Mouse (Mus musculus) heart, embryonic 11.5 days (tissue): Measurements from ENCODE around the gene Nup153. TPM values are rescaled to one million over a fixed set of nuclear protein-coding genes. Genes with fewer than 3 reads are reported as not detected.

ENCODE experiments used
- ATAC-seq: fragments of 200-750 bp; cut with Nextera tagmentation; replicated peaks from 2 replicates; pipeline ENCODE4 v1.8.0; 2017; ENCODE audit warnings: moderate library complexity; ENCODE audit not compliant: insufficient number of reproducible peaks, low FRiP score, low TSS enrichment
- H3K27ac ChIP-seq: fragments of 300-500 bp; sonication (generic); 2 replicates; pipeline ENCODE4 v1.5.1; 2014; ENCODE audit warnings: mild to moderate bottlenecking, low read depth, low read length
- H3K27me3 ChIP-seq: fragments of 300-500 bp; sonication (generic); 2 replicates; pipeline ENCODE4 v1.6.1; 2014; ENCODE audit warnings: mild to moderate bottlenecking, low read length, mixed read lengths; ENCODE audit not compliant: control insufficient read depth, insufficient read depth
- H3K36me3 ChIP-seq: fragments of 300-500 bp; sonication (generic); 2 replicates; pipeline ENCODE4 v1.6.1; 2014; ENCODE audit warnings: mild to moderate bottlenecking, low read length, moderate library complexity, mixed read lengths; ENCODE audit not compliant: control insufficient read depth, insufficient read depth
- H3K4me1 ChIP-seq: fragments of 300-500 bp; sonication (generic); 2 replicates; pipeline ENCODE4 v1.6.1; 2014; ENCODE audit warnings: low read length; ENCODE audit not compliant: control insufficient read depth, insufficient read depth
- H3K4me2 ChIP-seq: fragments of 300-500 bp; sonication (generic); 2 replicates; pipeline ENCODE4 v1.6.1; 2014; ENCODE audit warnings: mild to moderate bottlenecking, moderate library complexity
- H3K4me3 ChIP-seq: fragments of 300-500 bp; sonication (generic); 2 replicates; pipeline ENCODE4 v1.5.1; 2014; ENCODE audit warnings: low read depth, low read length
- H3K9ac ChIP-seq: fragments of 300-500 bp; sonication (generic); 2 replicates; pipeline ENCODE4 v1.6.1; 2014; ENCODE audit warnings: mild to moderate bottlenecking, low read depth, low read length, moderate library complexity
- H3K9me3 ChIP-seq: fragments of 300-500 bp; sonication (generic); replicated peaks from 2 replicates; pipeline ENCODE4 v1.6.1; 2016; ENCODE audit warnings: low read length; ENCODE audit not compliant: control insufficient read depth
- WGBS: fragments of 180-500 bp; shearing (Covaris S2); extraction: QIAGEN DNeasy Blood & Tissue Kit; methylation state at CpG from one replicate; pipeline ENCODE4 v1.1.7; 2014; ENCODE audit not compliant: insufficient replicate concordance; 5-methylcytosine and 5-hydroxymethylcytosine counted together
- polyA plus RNA-seq: library from polyadenylated mRNA; unstranded; fragments of >200 nt; fragmentation: Nextera tagmentation; extraction: Ambion mirVana; gene quantifications from 2 replicates; pipeline ENCODE4 v1.2.1, GENCODE M21; 2014

Nup153 gene
- polyA plus RNA-seq, 1 experiment from 2014 or later: 24.5 TPM

- no peak overlapping the region for H3K4me2 ChIP-seq
- 85% methylated on average over 7 of the region's 7 CpGs for WGBS
- H3K4me3 ChIP-seq: no peak overlapping the region
- no peaks in the 10 kb centered on the region for H3K4me1 ChIP-seq
- H3K9me3 ChIP-seq: no peaks in the 10 kb centered on the region
- ATAC-seq: no peak
- no peak overlapping the region for H3K27ac ChIP-seq
- peaks cover 8% of the 10 kb centered on the region; the same call in 1 of the 2 replicates for H3K36me3 ChIP-seq
- no peak overlapping the region for H3K9ac ChIP-seq
- H3K27me3 ChIP-seq: no peaks in the 10 kb centered on the region
Measured at GRCm38 (mm10) chr13:46652671-46653070, 75.1 kb downstream of the Nup153 start.

- no peak for ATAC-seq
- Histone ChIP-seq H3K4me3 (no peak overlapping the region), H3K4me1 (no peaks in the 10 kb centered on the region), H3K4me2 (no peak overlapping the region), H3K36me3 (peaks cover 8% of the 10 kb centered on the region; the same call in 1 of the 2 replicates), H3K27ac (no peak overlapping the region), H3K9ac (no peak overlapping the region), H3K27me3 (no peaks in the 10 kb centered on the region), H3K9me3 (no peaks in the 10 kb centered on the region)
- WGBS: 80% methylated on average over 7 of the region's 7 CpGs
Measured at GRCm38 (mm10) chr13:46651853-46652252, 75.9 kb downstream of the Nup153 start.

- no peak overlapping the region for H3K4me2 ChIP-seq
- H3K4me1 ChIP-seq: no peaks in the 10 kb centered on the region
- peaks cover 7% of the 10 kb centered on the region; the same call in 1 of the 2 replicates for H3K9me3 ChIP-seq
- ATAC-seq: no peak
- no peak overlapping the region for H3K27ac ChIP-seq
- H3K9ac ChIP-seq: no peak overlapping the region
- H3K36me3 ChIP-seq: peaks cover 16% of the 10 kb centered on the region
- no peak overlapping the region for H3K4me3 ChIP-seq
- H3K27me3 ChIP-seq: no peaks in the 10 kb centered on the region
- 82% methylated on average over 6 of the region's 6 CpGs for WGBS
Measured at GRCm38 (mm10) chr13:46645476-46645875, 82.3 kb downstream of the Nup153 start.

DNA sequence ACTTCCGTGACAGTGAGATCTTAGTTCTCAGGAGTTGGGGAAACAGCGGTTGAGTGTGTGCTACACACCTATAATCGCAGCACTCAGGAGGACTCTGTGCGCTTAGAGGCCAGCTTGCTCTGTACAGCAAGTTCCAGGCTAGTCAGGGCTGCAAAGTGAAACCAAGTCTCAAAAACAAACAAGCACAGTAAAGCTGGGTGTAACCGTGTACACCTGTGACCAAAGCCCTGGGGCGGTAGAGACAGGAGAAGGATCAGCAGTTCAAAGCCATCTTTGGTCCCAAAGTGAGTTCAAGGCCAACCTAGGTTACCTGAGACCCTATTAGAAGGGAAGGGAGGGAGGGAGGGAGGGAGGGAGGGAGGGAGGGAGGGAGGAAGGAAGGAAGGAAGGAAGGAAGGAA lies 83.6 kb downstream of the Nup153 start:
- no peak overlapping the region for H3K27ac ChIP-seq
- no peak overlapping the region for H3K4me3 ChIP-seq
- H3K9me3 ChIP-seq: peaks cover 7% of the 10 kb centered on the region; the same call in 1 of the 2 replicates
- no peaks in the 10 kb centered on the region for H3K27me3 ChIP-seq
- no peak overlapping the region for H3K4me2 ChIP-seq
- 86% methylated on average over 6 of the region's 6 CpGs for WGBS
- no peaks in the 10 kb centered on the region for H3K4me1 ChIP-seq
- H3K9ac ChIP-seq: no peak overlapping the region
- no peak for ATAC-seq
- peaks cover 24% of the 10 kb centered on the region for H3K36me3 ChIP-seq

- Histone ChIP-seq H3K9ac (no peak overlapping the region), H3K4me3 (no peak overlapping the region), H3K9me3 (peaks cover 7% of the 10 kb centered on the region; the same call in 1 of the 2 replicates), H3K36me3 (peaks cover 30% of the 10 kb centered on the region), H3K27ac (no peak overlapping the region), H3K4me2 (no peak overlapping the region), H3K27me3 (no peaks in the 10 kb centered on the region), H3K4me1 (no peaks in the 10 kb centered on the region)
- 80% methylated on average over 4 of the region's 4 CpGs for WGBS
- no peak for ATAC-seq
Measured at GRCm38 (mm10) chr13:46642318-46642717, 85.4 kb downstream of the Nup153 start.

GRCm38 (mm10) chr13:46640608-46641468 lies 86.9 kb downstream of the Nup153 start:
- Histone ChIP-seq H3K27me3 (no peaks in the 10 kb centered on the region), H3K9me3 (peaks cover 7% of the 10 kb centered on the region; the same call in 1 of the 2 replicates), H3K9ac (no peak overlapping the region), H3K4me3 (no peak overlapping the region), H3K4me1 (no peaks in the 10 kb centered on the region), H3K4me2 (no peak overlapping the region), H3K36me3 (peaks cover 38% of the 10 kb centered on the region), H3K27ac (no peak overlapping the region)
- ATAC-seq: no peak
- 90% methylated on average over 10 of the region's 10 CpGs for WGBS

GRCm38 (mm10) chr13:46634133-46634488 lies 93.6 kb downstream of the Nup153 start:
- peaks cover 18% of the 10 kb centered on the region for H3K36me3 ChIP-seq
- no peaks in the 10 kb centered on the region for H3K9me3 ChIP-seq
- no peak overlapping the region for H3K27ac ChIP-seq
- no peaks in the 10 kb centered on the region for H3K27me3 ChIP-seq
- H3K4me2 ChIP-seq: no peak overlapping the region
- WGBS: 57% methylated on average over 6 of the region's 6 CpGs
- H3K4me3 ChIP-seq: no peak overlapping the region
- H3K4me1 ChIP-seq: no peaks in the 10 kb centered on the region
- no peak for ATAC-seq
- no peak overlapping the region for H3K9ac ChIP-seq

- H3K36me3 ChIP-seq: peaks cover 16% of the 10 kb centered on the region
- no peaks in the 10 kb centered on the region for H3K9me3 ChIP-seq
- ATAC-seq: no peak
- WGBS: 64% methylated on average over 18 of the region's 18 CpGs
- no peak overlapping the region for H3K9ac ChIP-seq
- no peak overlapping the region for H3K4me3 ChIP-seq
- H3K4me1 ChIP-seq: no peaks in the 10 kb centered on the region
- no peak overlapping the region for H3K4me2 ChIP-seq
- H3K27me3 ChIP-seq: no peaks in the 10 kb centered on the region
- no peak overlapping the region for H3K27ac ChIP-seq
Measured at GRCm38 (mm10) chr13:46633320-46634132, 94.2 kb downstream of the Nup153 start.
